Mouse (Mus musculus) G1E-ER4 (cell line): ENCODE results near the gene Kctd19. TPM values are rescaled to one million over a fixed set of nuclear protein-coding genes. Genes with fewer than 3 reads are reported as not detected.

Source experiments
- GATA1 ChIP-seq: IDR thresholded peaks from one replicate; pipeline ENCODE4 v1.8.0; 2012; ENCODE audit warnings: low read length, inconsistent platforms
- polyA plus RNA-seq: library from polyadenylated mRNA; stranded (reverse); fragments of >175 nt; gene quantifications from 2 replicates; pipeline ENCODE4 v1.2.3, GENCODE M21; 2012

Gene Kctd19
- polyA plus RNA-seq, 1 experiment = not detected

- no peak for TF ChIP-seq GATA1
Measured at GRCm38 (mm10) chr8:105393089-105393787, 20.1 kb downstream of the Kctd19 start.

- TF ChIP-seq GATA1 = no peak
Measured at GRCm38 (mm10) chr8:105389096-105389495, 24.2 kb downstream of the Kctd19 start.

GRCm38 (mm10) chr8:105387151-105387550 is 26.2 kb downstream of the Kctd19 start:
- TF ChIP-seq GATA1 = no peak

GRCm38 (mm10) chr8:105384070-105384469 is 29.2 kb downstream of the Kctd19 start:
- TF ChIP-seq GATA1 = no peak

- TF ChIP-seq GATA1 = no peak
Measured at GRCm38 (mm10) chr8:105380308-105380707, 33.0 kb downstream of the Kctd19 start.

- TF ChIP-seq GATA1 = no peak
Measured at GRCm38 (mm10) chr8:105378673-105379072, 34.6 kb downstream of the Kctd19 start.

- TF ChIP-seq GATA1 = no peak
Measured at GRCm38 (mm10) chr8:105374513-105374966, 38.8 kb downstream of the Kctd19 start.

GRCm38 (mm10) chr8:105373032-105373431 is 40.3 kb downstream of the Kctd19 start, which contains the start of gene Plekhg4:
Plekhg4 (plus strand) TSS chr8:105373274.
- TF ChIP-seq GATA1 = no peak

- TF ChIP-seq GATA1 = no peak
Measured at GRCm38 (mm10) chr8:105372473-105372872, 40.8 kb downstream of the Kctd19 start.

- TF ChIP-seq GATA1 = no peak
Measured at GRCm38 (mm10) chr8:105367107-105367506, 46.2 kb downstream of the Kctd19 start.

- TF ChIP-seq GATA1 = no peak
Measured at GRCm38 (mm10) chr8:105361751-105362702, 51.3 kb downstream of the Kctd19 start.

GRCm38 (mm10) chr8:105359646-105360045 is 53.7 kb downstream of the Kctd19 start:
- no peak for TF ChIP-seq GATA1

GRCm38 (mm10) chr8:105359208-105359607 is 54.1 kb downstream of the Kctd19 start:
- no peak for TF ChIP-seq GATA1

GRCm38 (mm10) chr8:105356681-105357080 is 56.6 kb downstream of the Kctd19 start:
- TF ChIP-seq GATA1 = no peak

GRCm38 (mm10) chr8:105355179-105356024 is 57.9 kb downstream of the Kctd19 start:
- no peak for TF ChIP-seq GATA1
